Mouse (Mus musculus): ENCODE measurements around the gene Eea1.
A peak's percentile ranks its signal among the peaks of the same experiment; 100 is the strongest.

The Eea1 gene

DNA sequence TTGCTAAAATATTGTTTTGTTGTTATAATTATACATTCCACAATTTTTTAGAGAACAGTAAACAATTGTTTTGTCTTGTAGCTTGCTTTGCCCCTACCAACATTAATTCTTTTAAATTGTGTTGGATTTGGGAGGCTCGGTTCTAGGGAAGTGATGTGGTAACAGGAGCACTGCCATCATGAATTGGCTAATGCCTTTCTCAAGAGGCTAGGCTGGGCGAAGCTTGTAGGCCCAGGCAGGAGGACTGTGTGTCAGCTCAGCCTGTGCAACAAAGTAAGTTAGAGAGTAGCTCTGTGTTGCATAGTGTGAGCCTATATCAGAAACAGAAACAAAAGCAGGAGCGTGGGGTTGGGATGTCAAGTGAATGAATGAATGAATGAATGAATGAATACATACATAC is 9.0 kb downstream of the Eea1 start:
- no peak for DNase-seq (ENCODE audit: low spot score in 2 of 2)

DNA sequence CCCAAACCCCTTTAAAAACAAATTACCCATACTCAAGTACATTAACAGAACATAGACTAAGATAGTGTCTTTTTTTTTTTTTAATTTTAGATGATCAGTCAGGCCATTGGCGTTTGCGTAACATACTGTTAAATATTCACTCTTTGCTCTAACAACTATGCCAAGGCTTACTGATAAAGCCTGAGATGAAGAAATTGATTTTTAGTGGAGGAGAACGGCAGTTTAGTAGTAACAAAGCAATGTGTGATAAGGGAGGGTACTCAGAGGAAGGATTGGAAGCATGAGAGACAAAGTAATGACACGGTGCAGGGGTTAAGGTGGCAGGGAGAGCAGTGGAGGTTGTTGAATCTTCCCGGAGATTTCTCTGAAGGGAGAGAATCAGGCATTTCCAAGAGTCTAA is 9.7 kb downstream of the Eea1 start:
- DNase-seq (ENCODE audit: low spot score in 2 of 2), result no peak

DNA sequence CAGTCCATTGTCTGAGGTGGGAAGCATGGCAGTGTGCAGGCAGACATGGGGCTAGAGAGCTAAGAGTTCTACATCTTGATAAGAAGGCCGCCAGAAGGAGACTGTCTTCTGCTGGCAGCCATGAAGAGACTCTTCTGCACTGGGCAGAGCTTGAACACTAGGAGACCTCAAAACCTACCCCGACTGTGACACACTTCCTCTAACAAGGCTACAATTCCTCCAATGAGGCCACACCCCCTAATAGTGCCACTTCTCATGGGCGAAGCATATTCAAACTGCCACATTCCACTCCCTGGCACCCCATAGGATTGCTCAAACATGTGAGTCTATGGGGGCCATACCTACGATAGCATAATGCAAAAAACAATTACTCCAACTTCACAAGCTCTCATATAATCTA is 10.3 kb downstream of the Eea1 start:
- DNase-seq (ENCODE audit: low spot score in 2 of 2), result no peak

DNA sequence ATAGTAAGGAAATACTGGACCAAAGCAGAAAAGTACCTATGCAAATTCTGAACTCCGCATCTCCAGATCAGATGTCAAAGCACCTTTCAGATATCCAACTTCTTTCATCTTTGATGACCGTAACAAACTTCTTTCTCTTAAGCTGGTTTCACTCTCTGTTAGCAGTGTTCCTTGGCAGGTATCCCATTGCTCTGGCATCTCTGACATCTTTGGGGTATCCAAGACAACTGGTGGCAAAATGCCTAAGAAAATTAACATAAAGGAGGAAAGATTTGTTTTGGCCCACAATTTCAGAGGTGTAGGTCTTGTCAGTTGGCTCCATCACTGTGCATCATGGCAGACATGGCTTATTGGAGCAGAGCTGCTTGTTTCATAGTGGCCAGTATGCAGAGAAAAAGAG is 10.9 kb downstream of the Eea1 start:
- DNase-seq (ENCODE audit: low spot score in 2 of 2), result no peak

DNA sequence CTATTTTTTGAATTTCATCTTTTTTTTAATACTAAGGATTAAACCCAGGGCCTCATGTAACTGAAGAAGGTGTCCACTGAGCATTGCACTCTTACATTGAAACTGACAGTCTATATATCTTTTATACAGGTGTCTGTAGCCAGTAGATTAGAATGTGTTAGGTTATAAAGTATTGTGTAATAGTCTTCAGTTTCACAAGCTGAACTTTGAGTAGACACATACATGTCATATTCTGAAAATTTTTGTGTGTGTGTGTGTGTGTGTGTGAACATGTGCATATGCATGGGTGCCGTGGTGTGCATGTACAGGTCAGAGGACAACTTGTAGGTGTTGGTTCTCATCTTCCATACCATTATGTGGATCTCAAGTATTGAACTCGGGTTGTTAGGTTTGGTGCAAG is 16.2 kb downstream of the Eea1 start:
- no peak for DNase-seq (ENCODE audit: low spot score in 2 of 2)

DNA sequence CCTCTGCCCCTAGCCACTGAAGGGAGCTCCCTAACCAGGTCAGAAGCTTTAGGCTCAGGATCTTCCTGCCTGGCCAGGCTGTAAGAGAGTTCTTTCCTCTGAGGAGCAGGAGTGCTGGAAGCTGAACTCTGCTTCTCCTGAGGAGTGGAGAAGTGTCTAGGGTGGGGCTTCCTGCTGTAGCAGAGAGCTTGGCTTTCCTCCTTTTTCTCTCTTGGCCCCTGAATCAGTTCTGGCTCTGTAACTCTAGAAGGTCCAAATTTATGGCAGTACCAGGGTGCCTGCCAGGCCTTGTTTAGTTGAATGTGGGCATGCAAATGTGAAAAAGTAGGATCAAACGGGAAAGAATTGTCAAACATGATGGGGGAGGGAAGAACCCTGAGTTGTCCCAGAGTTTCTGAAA is 17.1 kb downstream of the Eea1 start:
- DNase-seq (ENCODE audit: low spot score in 2 of 2), result no peak

DNA sequence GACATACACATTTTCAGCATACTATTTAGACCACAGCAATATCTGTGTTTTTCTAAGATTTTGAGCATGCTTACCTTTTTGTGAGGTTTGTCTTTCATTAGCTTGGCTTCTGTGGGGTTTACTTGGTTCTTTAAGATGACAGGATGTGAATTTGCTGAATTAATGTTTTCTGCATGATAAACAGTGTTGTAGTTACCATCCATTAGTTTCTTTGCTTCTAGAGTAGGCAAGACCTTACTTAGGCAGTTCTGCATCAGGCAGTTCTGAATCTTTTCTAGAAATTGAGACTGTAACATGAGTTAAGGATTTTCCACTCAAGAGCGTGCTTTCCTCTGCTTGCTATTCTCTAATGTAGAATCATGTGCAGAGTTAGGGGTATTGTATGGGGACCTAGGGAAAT is 24.2 kb downstream of the Eea1 start:
- DNase-seq (ENCODE audit: low spot score in 2 of 2), result no peak

DNA sequence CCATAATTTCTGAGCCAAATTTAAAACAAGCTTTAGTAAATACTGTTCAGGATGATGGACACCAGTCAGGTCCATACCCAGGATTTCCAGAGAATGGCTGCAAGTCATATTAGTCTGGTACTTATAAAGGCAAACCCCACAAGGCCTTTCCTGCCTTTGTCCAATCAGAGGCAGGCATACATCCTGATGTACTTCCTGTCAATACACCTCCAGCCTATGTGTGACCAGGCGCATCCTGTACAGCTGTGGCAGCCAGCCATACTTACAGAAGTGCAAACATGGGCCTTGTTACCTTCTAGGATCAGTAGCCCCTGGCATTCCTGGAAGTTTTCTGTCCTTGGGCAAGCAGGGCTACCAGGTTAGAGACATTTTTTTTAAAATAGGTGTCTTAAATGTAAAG is 29.2 kb downstream of the Eea1 start:
- DNase-seq (ENCODE audit: low spot score in 2 of 2), result no peak

DNA sequence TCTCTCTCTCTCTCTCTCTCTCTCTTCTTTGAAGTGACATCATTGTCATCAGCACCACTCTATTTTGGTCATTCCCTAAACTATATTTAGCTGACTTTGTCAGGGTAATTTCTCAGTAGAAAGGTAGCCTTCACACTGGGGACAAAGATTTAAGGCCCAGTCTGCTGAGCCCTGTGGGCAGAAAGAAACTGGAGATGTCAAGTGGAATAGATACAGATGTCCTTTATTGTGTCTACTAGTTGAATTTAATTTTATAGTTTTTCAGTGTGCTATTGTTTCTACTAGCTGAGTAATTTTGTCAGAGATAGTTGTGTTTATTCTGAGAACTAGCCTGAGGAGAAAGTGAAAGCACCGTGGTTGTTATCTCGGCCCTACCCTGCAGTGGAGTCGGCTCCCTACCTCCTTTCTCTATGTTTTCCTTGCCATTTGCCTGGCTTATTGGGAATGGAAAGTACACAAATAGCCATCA is 30.3 kb downstream of the Eea1 start:
- DNase-seq (ENCODE audit: low spot score in 2 of 2), result no peak

DNA sequence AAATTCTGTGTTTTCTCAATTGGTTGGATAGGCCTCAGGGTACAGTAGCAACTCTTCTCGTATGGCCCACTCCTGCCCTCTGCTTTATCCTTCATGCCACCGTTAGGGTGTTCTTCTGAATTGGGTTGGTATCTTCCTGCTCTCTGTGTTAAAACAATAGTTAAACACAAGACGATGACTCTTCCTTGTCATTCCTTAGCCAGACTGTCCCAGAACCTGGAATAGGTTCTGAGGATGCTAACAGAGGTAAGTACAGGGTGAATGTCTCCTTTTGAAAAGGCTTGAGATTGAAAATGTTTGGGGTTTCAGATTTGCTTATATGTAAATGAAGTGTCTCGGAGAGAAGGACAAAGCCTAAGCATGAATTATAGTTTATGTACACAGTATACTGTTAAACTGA is 30.9 kb downstream of the Eea1 start:
- DNase-seq (ENCODE audit: low spot score in 2 of 2), result no peak

DNA sequence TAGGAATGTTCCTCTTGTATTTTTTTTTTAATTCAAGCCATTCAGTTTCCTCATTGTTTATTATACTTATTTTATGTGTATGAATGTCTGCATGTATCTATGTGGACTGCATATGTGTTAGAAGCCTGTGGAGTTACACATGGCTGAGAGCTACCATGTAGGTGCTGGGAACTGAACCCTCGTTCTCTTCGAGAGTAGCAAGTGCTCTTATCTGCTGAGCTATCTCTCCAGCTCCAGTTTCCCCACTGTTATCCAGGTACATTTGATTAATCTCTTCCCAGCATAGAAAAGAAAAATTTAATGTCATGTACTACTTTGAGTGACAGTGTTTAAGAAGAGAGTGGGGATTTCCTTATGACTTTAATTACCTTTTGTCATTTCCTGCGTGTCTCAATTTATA is 31.5 kb downstream of the Eea1 start:
- DNase-seq (ENCODE audit: low spot score in 2 of 2), result no peak

DNA sequence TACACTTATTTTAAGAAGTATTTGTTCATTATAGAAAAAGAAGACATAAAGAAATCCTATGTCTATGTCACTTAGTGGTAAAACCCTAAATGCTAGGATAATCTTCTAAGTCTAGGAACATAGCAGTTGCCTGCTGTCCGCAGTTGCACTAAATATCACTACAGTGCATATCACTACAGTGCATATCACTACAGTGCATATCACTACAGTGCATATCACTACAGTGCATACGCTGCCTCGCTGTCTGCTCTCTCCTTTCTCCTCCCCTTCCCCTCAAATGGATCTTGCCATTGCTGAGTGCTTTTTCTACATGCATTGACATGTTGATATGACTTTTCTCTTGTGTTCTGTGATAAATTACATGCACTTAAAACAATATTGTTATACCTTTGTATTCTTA is 34.0 kb downstream of the Eea1 start:
- DNase-seq (ENCODE audit: low spot score in 2 of 2), result no peak

DNA sequence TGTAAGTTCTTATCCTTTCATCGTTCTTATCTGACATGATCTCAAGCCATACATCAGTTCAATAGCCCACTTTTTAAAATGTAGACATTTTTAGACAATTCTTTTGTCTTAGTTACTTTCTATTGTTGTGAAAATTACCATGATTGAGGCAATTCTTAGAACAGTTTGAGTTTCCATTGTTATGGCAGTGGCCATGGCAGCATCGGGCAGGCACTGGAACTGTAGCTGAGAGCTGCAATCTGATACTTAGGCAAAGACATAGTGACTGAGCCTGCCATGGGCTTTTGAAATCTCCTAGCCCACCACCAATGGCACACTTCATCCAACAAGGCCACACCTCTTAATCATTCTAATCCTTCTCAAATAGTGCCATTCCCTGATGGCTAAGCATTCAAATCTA is 36.3 kb downstream of the Eea1 start:
- no peak for DNase-seq (ENCODE audit: low spot score in 2 of 2)

DNA sequence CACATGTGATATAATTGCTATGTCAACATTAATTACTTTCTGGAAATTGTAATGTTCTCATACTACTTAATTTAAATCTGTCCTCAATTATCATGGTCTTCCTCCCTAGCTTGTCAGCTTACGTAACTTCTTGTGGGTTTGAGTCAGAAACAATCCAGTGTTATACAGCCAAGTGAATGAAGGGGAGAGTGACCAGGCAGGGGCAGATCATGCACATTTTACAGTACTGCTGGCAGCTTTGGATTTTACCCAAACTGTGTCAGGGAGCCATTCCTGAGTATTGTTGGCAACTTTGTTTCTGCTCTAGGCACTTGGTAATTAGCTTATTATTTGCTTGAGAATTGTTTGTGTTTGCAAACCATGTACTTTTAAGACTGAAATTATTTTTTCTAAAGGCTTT is 49.3 kb downstream of the Eea1 start:
- no peak for DNase-seq (ENCODE audit: low spot score in 2 of 2)

DNA sequence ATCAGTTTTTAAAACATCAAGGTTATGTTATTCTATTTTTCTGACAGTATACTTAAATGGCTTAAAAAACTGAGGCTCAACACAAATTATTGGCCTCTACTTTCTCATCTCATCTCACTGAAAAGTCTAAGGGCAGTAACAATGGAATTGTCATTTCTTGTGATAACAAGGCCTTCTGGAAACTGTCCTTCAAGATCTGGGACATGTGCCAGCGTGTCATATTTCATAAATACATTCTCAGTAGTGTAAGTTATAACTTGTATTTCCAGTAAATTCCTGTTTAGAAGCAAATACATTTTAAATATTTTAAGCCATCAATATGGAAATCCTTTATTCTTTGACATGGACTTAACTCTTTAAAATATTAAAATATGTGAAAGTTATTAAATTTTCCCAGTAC is 50.7 kb downstream of the Eea1 start:
- DNase-seq (ENCODE audit: low spot score in 2 of 2), result no peak

DNA sequence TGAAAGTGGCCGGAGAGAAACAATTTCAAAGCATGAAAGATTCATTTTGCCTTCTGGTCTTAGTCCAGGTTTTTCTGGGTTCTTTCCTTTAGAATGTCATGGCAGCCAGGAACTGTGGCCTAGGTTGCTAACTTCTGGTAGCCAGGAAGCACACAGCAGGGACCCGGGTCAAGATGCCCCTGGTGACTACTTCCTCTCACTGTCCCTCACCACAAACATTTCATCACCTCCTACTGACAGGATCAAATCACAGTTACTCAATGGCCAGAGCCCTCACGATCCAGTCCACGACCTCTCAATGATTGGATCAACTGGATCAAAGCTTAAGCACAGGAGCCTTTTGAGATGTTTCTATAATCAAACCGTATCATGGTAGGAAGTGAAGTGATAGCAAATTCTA is 60.5 kb downstream of the Eea1 start:
- no peak for DNase-seq (ENCODE audit: low spot score in 2 of 2)

DNA sequence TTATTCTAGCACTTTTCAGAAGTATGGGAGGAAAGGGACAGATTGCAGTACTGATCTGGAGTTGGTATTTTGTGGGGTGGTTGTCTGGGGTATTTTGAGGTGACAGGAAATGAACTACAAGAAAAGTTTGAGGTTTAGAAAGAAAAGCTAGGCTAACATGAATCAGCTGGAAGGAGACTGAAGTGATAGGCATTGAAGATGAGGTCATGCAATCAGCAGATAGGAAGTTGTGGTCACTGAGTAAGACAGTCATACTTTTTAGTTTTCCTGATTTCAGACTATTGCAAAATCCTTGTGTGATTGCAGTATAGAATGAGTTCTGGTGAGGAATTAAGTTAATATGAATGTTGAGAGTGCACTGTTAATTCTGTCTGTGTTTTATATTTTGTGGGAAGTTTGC is 75.3 kb downstream of the Eea1 start:
- no peak for DNase-seq (ENCODE audit: low spot score in 2 of 2)

DNA sequence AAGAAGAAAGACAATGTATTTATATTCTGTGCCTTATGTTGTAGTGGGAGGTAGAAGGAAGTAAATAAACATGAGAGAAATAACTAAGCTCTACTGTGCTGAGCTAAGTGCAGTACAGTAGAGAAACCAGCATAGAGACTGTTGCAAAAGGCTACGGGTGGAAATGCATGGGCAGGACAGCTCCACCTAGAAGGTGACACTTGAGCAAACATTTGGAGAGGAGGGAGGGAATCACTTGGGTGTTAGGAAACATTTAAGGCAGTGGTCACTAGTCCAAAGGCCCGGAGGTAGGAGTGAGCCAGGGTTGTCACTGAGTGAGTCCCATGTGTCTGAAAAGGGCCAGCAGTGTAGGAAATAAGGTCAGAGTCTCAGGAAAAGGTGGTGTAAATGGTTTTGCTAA is 77.0 kb downstream of the Eea1 start:
- DNase-seq (ENCODE audit: low spot score in 2 of 2), result no peak

DNA sequence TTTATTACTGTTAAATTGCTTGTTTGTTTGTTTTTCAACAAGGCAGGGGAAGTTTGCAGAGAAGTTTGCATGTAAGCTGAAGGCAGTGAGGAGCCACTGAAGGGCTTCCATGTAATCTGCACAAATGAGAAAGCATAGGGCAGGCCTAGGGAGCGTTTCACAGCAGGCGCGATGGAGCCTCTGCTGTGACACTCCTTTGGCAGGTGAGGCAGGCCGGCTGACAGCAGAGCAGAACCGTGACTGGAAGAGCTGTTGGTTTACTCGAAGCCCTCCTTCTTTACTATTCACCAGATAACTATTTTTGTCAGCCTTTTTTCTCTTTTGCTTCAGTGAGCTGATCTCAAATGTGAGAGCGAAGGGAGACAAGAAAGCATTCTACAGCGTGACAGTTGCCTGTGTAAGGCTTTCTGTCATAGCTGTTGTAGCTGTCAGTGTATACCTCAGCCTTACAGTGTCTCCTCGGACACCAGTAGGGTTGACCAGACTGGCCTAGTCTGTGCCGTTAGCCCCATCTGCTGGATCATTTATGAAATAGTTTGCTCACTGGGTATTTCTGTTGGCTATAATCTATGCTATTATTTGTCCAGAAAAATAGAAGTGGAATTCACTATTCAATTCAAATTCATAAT is 93.0 kb downstream of the Eea1 start:
- DNase-seq (ENCODE audit: low spot score in 2 of 2), result peak in 1 of 2 experiments; percentile 37

DNA sequence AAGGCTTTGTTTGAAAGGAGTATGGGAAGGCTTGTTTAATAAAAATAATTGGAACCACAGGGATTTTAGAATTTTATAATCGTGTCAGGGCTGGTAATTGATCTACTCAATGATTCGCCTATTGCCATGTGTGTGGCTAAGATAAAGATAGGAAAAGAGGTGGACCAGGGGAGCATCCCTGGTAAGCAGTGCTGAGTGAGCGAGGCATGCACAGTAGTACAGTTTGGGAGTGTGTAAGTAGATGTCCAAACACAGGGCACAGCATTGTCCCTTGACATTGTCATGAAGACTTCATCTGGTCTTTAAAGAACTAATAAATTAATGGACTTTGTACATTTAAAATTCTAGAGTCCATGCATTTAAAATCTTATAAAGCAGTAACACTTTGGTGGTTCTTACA is 93.7 kb downstream of the Eea1 start:
- DNase-seq (ENCODE audit: low spot score in 2 of 2), result no peak

DNA sequence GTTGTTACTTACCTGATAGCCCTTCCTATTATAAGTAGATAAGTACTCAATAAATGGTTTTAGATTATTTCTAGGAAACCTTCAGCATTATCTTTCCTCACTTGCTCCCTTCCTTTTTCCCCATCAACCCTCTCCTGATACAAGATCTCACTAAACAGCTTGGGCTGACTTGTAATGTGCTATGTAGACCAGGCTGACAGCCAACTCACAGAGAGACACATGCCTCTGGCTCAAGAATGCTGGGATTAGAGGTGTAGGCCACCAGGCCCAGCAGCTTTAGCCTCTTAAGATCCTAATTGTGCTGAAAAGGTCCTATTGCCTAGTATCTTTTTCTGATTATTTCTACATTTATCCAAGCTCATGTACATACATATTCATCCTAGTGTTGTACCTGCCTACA is 95.5 kb downstream of the Eea1 start:
- DNase-seq (ENCODE audit: low spot score in 2 of 2), result no peak

DNA sequence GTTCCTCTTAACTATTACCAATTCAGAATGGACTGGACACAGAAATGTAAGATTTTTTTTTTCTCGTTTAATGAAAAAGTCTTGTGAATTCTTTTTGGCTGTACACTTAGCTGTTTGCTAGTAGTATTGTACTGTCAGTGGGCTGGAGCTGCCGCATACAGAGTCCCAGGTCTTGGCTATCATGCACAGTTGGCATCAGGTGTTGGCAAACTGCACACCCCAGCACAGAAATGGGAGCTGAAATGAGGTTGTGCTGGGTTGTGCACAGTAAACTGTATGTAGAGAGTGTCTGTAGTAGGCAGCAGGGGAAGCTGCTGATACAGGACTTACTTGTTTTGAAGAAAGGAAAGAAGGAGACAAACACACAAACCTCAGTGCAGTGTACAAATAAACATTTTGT is 103.8 kb downstream of the Eea1 start:
- DNase-seq (ENCODE audit: low spot score in 2 of 2), result no peak

DNA sequence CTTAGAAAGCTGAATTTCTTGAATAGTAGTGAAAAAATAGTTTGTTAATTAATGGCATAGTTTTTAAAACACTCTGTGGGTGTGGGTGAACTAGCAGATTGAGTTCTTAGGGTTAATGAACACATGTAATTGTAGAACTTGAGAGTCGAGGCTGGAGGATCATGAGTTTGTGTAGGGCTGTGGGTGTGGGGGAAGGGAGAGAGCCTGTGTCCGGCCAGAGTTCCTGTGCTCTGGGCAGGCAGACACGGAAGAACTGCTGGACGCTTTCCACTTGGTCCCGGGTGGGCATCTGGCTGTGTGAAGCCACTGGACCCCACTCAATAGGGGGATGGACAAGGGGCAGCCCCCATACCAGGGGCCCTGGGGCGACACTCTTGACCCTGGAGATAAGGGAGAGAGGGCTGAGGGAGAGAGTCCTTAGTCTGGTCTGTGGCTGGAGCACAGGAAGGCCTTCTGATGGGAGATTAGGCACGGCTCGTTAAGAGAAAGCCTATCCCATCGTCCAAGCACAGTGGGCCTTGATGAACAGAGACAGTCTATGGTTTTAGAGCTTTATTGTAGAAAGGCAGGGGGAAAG is 107.6 kb downstream of the Eea1 start:
- DNase-seq (ENCODE audit: low spot score in 2 of 2), result no peak

DNA sequence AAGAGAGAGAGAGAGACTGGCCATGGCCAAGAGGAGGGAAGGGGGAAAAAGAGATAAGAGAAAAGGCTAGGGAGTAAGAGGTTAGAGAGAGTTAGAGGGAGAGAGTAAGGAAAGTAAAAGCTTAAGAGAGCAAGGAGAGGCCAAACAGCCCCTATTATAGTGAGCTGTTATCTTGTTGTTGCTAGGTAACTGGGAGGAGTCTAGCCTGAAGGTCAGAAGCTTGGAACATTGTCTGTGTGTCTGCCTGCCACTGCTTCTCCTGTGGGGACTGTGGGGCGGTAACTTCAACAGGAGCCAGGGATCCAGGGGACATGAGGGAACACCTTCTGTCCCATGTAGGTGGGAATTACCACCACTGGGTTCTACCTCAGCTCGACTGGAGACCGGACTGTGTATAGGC is 108.1 kb downstream of the Eea1 start:
- no peak for DNase-seq (ENCODE audit: low spot score in 2 of 2)

Data from left cerebral cortex, adult 9 months (tissue).